ENCODE assay signal across 22 mouse cellular contexts in genomic region chrX:103697796-103698195, GRCm38 (mm10).
A peak's percentile ranks its signal among the peaks of the same experiment; 100 is the strongest.
DNase-seq lines count a peak whose midpoint lies in the region; ATAC-seq and TF ChIP-seq lines count a peak whose summit lies in the region.
"Had no signal": no experiment of that assay in that cellular context is flagged by ENCODE, and none has a peak within 500 bp of the region (broad histone marks: within the 10 kb centered on the region; RNA-seq: fewer than 3 reads in every experiment).

No protein-coding gene starts in this region.

- H3K9ac ChIP-seq in forebrain, embryonic 13.5 days: no peak overlapping the region
- no peak overlapping the region for H3K9ac ChIP-seq in forebrain, embryonic 14.5 days (ENCODE audit: low read length)
- no peak overlapping the region for H3K9ac ChIP-seq in heart, embryonic 12.5 days
- no peak overlapping the region for H3K9ac ChIP-seq in lung, postnatal 0 days (replicated peaks; ENCODE audit: low read depth)
- H3K9ac ChIP-seq: embryonic facial prominence, embryonic 15.5 days; forebrain, embryonic 12.5 days; heart, embryonic 15.5 days; hindbrain, embryonic 14.5 days; intestine, embryonic 15.5 days had no signal

- H3K4me1 ChIP-seq in forebrain, embryonic 13.5 days: peaks cover 14% of the 10 kb centered on the region; the same call in 1 of the 2 replicates
- no peaks in the 10 kb centered on the region for H3K4me1 ChIP-seq in forebrain, embryonic 14.5 days (ENCODE audit: control insufficient read depth, insufficient read depth, low read length)
- peaks cover 12% of the 10 kb centered on the region; the same call in 1 of the 2 replicates for H3K4me1 ChIP-seq in heart, embryonic 12.5 days (replicated peaks)
- no peaks in the 10 kb centered on the region for H3K4me1 ChIP-seq in lung, postnatal 0 days (ENCODE audit: insufficient read depth, low read depth, low read length)
- H3K4me1 ChIP-seq: embryonic facial prominence, embryonic 15.5 days; intestine, embryonic 15.5 days had no signal

- TF ChIP-seq EP300 in lung, postnatal 0 days (IDR thresholded peaks at IDR 0.05): no peak

- H3K27me3 ChIP-seq in forebrain, embryonic 13.5 days: peaks cover 89% of the 10 kb centered on the region
- H3K27me3 ChIP-seq in forebrain, embryonic 14.5 days (replicated peaks; ENCODE audit: control insufficient read depth, insufficient read depth, low read length): peaks cover 22% of the 10 kb centered on the region
- H3K27me3 ChIP-seq in heart, embryonic 12.5 days (replicated peaks): peaks cover 82% of the 10 kb centered on the region
- H3K27me3 ChIP-seq in lung, postnatal 0 days (replicated peaks; ENCODE audit: insufficient read depth, low read length): peaks cover 3% of the 10 kb centered on the region; the same call in 1 of the 2 replicates

- no peaks in the 10 kb centered on the region for H3K9me3 ChIP-seq in forebrain, embryonic 13.5 days (replicated peaks)
- H3K9me3 ChIP-seq in forebrain, embryonic 14.5 days (replicated peaks; ENCODE audit: control insufficient read depth, low read length): no peaks in the 10 kb centered on the region
- H3K9me3 ChIP-seq in heart, embryonic 12.5 days (replicated peaks): no peaks in the 10 kb centered on the region
- no peaks in the 10 kb centered on the region for H3K9me3 ChIP-seq in lung, postnatal 0 days (ENCODE audit: low read length)
- H3K9me3 ChIP-seq: embryonic facial prominence, embryonic 15.5 days; forebrain, embryonic 12.5 days; heart, embryonic 15.5 days; hindbrain, embryonic 10.5 days; intestine, embryonic 15.5 days had no signal

- H3K4me2 ChIP-seq in forebrain, embryonic 13.5 days: no peak overlapping the region
- no peak overlapping the region for H3K4me2 ChIP-seq in forebrain, embryonic 14.5 days (ENCODE audit: low read length)
- no peak overlapping the region for H3K4me2 ChIP-seq in heart, embryonic 12.5 days
- H3K4me2 ChIP-seq in lung, postnatal 0 days (replicated peaks; ENCODE audit: low read depth, low read length): no peak overlapping the region
- H3K4me2 ChIP-seq: embryonic facial prominence, embryonic 15.5 days; forebrain, embryonic 12.5 days; heart, embryonic 15.5 days; hindbrain, embryonic 14.5 days; intestine, embryonic 15.5 days had no signal

- no peak for TF ChIP-seq CTCF in lung, postnatal 0 days (IDR thresholded peaks at IDR 0.05)

- no peak overlapping the region for H3K4me3 ChIP-seq in forebrain, embryonic 13.5 days
- H3K4me3 ChIP-seq in forebrain, embryonic 14.5 days (ENCODE audit: low read depth, low read length): no peak overlapping the region
- no peak overlapping the region for H3K4me3 ChIP-seq in heart, embryonic 12.5 days
- no peak overlapping the region for H3K4me3 ChIP-seq in lung, postnatal 0 days (ENCODE audit: low read depth, low read length)
- H3K4me3 ChIP-seq: embryonic facial prominence, embryonic 15.5 days; erythroblast, embryonic 14.5 days; forebrain, embryonic 12.5 days; heart, embryonic 15.5 days; hindbrain, embryonic 10.5 days; intestine, embryonic 15.5 days had no signal

- no peak for ATAC-seq in forebrain, embryonic 13.5 days
- no peak for ATAC-seq in forebrain, embryonic 14.5 days
- no peak for ATAC-seq in heart, embryonic 12.5 days (ENCODE audit: insufficient number of reproducible peaks, low FRiP score)
- ATAC-seq in lung, postnatal 0 days: 0 out of 2 replicates have a peak, but pooled peaks have one; percentile 7
- ATAC-seq: intestine, embryonic 15.5 days had no signal

- whole genome bisulfite sequencing in forebrain, embryonic 13.5 days: 43% methylated on average over 2 of the region's 2 CpGs
- WGBS in forebrain, embryonic 14.5 days: 52% methylated on average over 2 of the region's 2 CpGs
- 60% methylated on average over 2 of the region's 2 CpGs for WGBS in heart, embryonic 12.5 days
- WGBS in lung, postnatal 0 days: 53% methylated on average over 2 of the region's 2 CpGs

- H3K36me3 ChIP-seq in forebrain, embryonic 13.5 days (ENCODE audit: poor library complexity, severe bottlenecking): no peaks in the 10 kb centered on the region
- H3K36me3 ChIP-seq in forebrain, embryonic 14.5 days (ENCODE audit: control insufficient read depth, insufficient read depth, low read length): no peaks in the 10 kb centered on the region
- H3K36me3 ChIP-seq in heart, embryonic 12.5 days: no peaks in the 10 kb centered on the region
- H3K36me3 ChIP-seq in lung, postnatal 0 days (ENCODE audit: insufficient read depth, low read length): no peaks in the 10 kb centered on the region
- H3K36me3 ChIP-seq: embryonic facial prominence, embryonic 15.5 days; forebrain, embryonic 12.5 days; heart, embryonic 15.5 days; hindbrain, embryonic 10.5 days; intestine, embryonic 15.5 days had no signal

- DNase-seq in forebrain, embryonic 14.5 days (ENCODE audit: low spot score): no peak
- DNase-seq in heart, adult 9 months (ENCODE audit: low spot score in 2 of 2): peak; percentile 12 to 25
- DNase-seq in lung, postnatal 0 days (ENCODE audit: low spot score): no peak
- no peak for DNase-seq in lung, postnatal 25 days (ENCODE audit: low spot score)
- peak; percentile 94 for DNase-seq in retina, postnatal 1 day
- DNase-seq in retina, embryonic 14.5 days (ENCODE audit: low spot score): no peak
- DNase-seq: adrenal gland, postnatal 10 days; cerebellum, adult 11 months; cerebellum, adult 8-10 months; cerebellum, postnatal 14 days; embryo, embryonic 11 days; gastrocnemius, postnatal 10 days; kidney, adult 18-20 months had no signal

- peak overlapping the region; percentile 69; the same call in 1 of the 2 replicates for H3K27ac ChIP-seq in forebrain, embryonic 13.5 days
- no peak overlapping the region for H3K27ac ChIP-seq in forebrain, embryonic 14.5 days (ENCODE audit: low read depth, low read length)
- H3K27ac ChIP-seq in heart, embryonic 12.5 days (ENCODE audit: poor library complexity, severe bottlenecking): no peak overlapping the region
- H3K27ac ChIP-seq in lung, postnatal 0 days (ENCODE audit: low read length): no peak overlapping the region
- H3K27ac ChIP-seq: embryonic facial prominence, embryonic 15.5 days; forebrain, embryonic 12.5 days; heart, embryonic 15.5 days; hindbrain, embryonic 10.5 days; intestine, embryonic 15.5 days had no signal

Comparison
In these comparisons a context has a peak if more than half of its experiments do, and no peak if none do; other contexts are left out.
1. DNase-seq: peak in heart, adult 9 months (2 of 2) and retina, postnatal 1 day (single experiment); none in forebrain, embryonic 14.5 days (single experiment), lung, postnatal 0 days (single experiment), lung, postnatal 25 days (single experiment) and retina, embryonic 14.5 days (single experiment).